Mouse (Mus musculus) heart, embryonic 10.5 days (tissue): ENCODE data around the gene Tmem136. TPM values are rescaled to one million over a fixed set of nuclear protein-coding genes. Genes with fewer than 3 reads are reported as not detected.

Experiments used
- DNase-seq: peaks from one replicate; pipeline ENCODE4 v3.0.0-alpha.2; 2017; ENCODE audit warnings: low spot score
- H3K27ac ChIP-seq: fragments of 300-500 bp; sonication (generic); 2 replicates; pipeline ENCODE4 v1.5.1; 2016; ENCODE audit warnings: mild to moderate bottlenecking
- H3K27me3 ChIP-seq: fragments of 300-500 bp; sonication (generic); 2 replicates; pipeline ENCODE4 v1.6.1; 2016; ENCODE audit warnings: mild to moderate bottlenecking; ENCODE audit not compliant: poor library complexity, insufficient read depth, severe bottlenecking
- H3K36me3 ChIP-seq: fragments of 300-500 bp; sonication (generic); 2 replicates; pipeline ENCODE4 v1.6.1; 2016; ENCODE audit warnings: mild to moderate bottlenecking, moderate library complexity
- H3K4me1 ChIP-seq: fragments of 300-500 bp; sonication (generic); 2 replicates; pipeline ENCODE4 v1.6.1; 2016; ENCODE audit warnings: mild to moderate bottlenecking
- H3K4me3 ChIP-seq: fragments of 300-500 bp; sonication (generic); 2 replicates; pipeline ENCODE4 v1.5.1; 2016; ENCODE audit warnings: mild to moderate bottlenecking, moderate library complexity
- H3K9me3 ChIP-seq: fragments of 300-500 bp; sonication (generic); 2 replicates; pipeline ENCODE4 v1.6.1; 2016; ENCODE audit warnings: mild to moderate bottlenecking, moderate library complexity
- WGBS: fragments of 180-500 bp; shearing (Covaris S2); methylation state at CpG from one replicate; pipeline ENCODE4 v1.1.7; 2016; 5-methylcytosine and 5-hydroxymethylcytosine counted together
- polyA plus RNA-seq: library from polyadenylated mRNA; unstranded; fragments of >200 nt; fragmentation: Nextera tagmentation; extraction: Ambion mirVana; gene quantifications from 2 replicates; pipeline ENCODE4 v1.2.1, GENCODE M21; 2016

Gene Tmem136
- polyA plus RNA-seq: 11.2 and 15.7 TPM in 2 replicates

- peak; percentile 90 for DNase-seq
- Histone ChIP-seq H3K4me1 (peaks cover 10% of the 10 kb centered on the region), H3K4me3 (peak within 1 kb of the TSS; percentile 88), H3K9me3 (no peaks in the 10 kb centered on the region), H3K27ac (peak within 1 kb of the TSS; percentile 90), H3K27me3 (no peaks in the 10 kb centered on the region), H3K36me3 (peaks cover 3% of the 10 kb centered on the region)
- 4% methylated on average over 55 of the region's 55 CpGs for WGBS
Measured at GRCm38 (mm10) chr9:43116134-43116996, at the start of gene Tmem136. Gene Tmem136 (minus strand): TSS chr9:43116570.

- no peaks in the 10 kb centered on the region for H3K4me1 ChIP-seq
- no peak overlapping the region for H3K27ac ChIP-seq
- no peak overlapping the region for H3K4me3 ChIP-seq
- no peaks in the 10 kb centered on the region for H3K36me3 ChIP-seq
- DNase-seq: no peak
- no peaks in the 10 kb centered on the region for H3K9me3 ChIP-seq
- 63% methylated on average over 6 of the region's 6 CpGs for WGBS
- peaks cover 17% of the 10 kb centered on the region for H3K27me3 ChIP-seq
Measured at GRCm38 (mm10) chr9:43155960-43156359, 39.6 kb upstream of the Tmem136 start.

GRCm38 (mm10) chr9:43151779-43152178 lies 35.4 kb upstream of the Tmem136 start:
- DNase-seq: no peak
- H3K4me1 ChIP-seq: peaks cover 13% of the 10 kb centered on the region
- H3K27ac ChIP-seq: no peak overlapping the region
- 80% methylated on average over 6 of the region's 6 CpGs for WGBS
- H3K9me3 ChIP-seq: no peaks in the 10 kb centered on the region
- H3K36me3 ChIP-seq: no peaks in the 10 kb centered on the region
- no peak overlapping the region for H3K4me3 ChIP-seq
- peaks cover 15% of the 10 kb centered on the region for H3K27me3 ChIP-seq

- no peak overlapping the region for H3K27ac ChIP-seq
- no peak for DNase-seq
- peaks cover 10% of the 10 kb centered on the region for H3K27me3 ChIP-seq
- H3K36me3 ChIP-seq: no peaks in the 10 kb centered on the region
- H3K9me3 ChIP-seq: no peaks in the 10 kb centered on the region
- 54% methylated on average over 9 of the region's 9 CpGs for WGBS
- no peak overlapping the region for H3K4me3 ChIP-seq
- peaks cover 13% of the 10 kb centered on the region for H3K4me1 ChIP-seq
Measured at GRCm38 (mm10) chr9:43150957-43151356, 34.6 kb upstream of the Tmem136 start.

GRCm38 (mm10) chr9:43150075-43150474 lies 33.7 kb upstream of the Tmem136 start:
- H3K36me3 ChIP-seq: no peaks in the 10 kb centered on the region
- no peaks in the 10 kb centered on the region for H3K9me3 ChIP-seq
- H3K27me3 ChIP-seq: peaks cover 10% of the 10 kb centered on the region
- WGBS: 20% methylated on average over 10 of the region's 10 CpGs
- H3K4me1 ChIP-seq: peaks cover 13% of the 10 kb centered on the region
- H3K4me3 ChIP-seq: peak overlapping the region; percentile 9; the same call in 1 of the 2 replicates
- H3K27ac ChIP-seq: no peak overlapping the region
- no peak for DNase-seq

- DNase-seq: no peak
- Histone ChIP-seq H3K36me3 (no peaks in the 10 kb centered on the region), H3K27ac (no peak overlapping the region), H3K27me3 (peaks cover 13% of the 10 kb centered on the region), H3K4me1 (peaks cover 15% of the 10 kb centered on the region), H3K9me3 (no peaks in the 10 kb centered on the region), H3K4me3 (no peak overlapping the region)
- WGBS: 69% methylated on average over 3 of the region's 3 CpGs
Measured at GRCm38 (mm10) chr9:43149498-43149897, 33.1 kb upstream of the Tmem136 start.

- no peaks in the 10 kb centered on the region for H3K9me3 ChIP-seq
- peaks cover 13% of the 10 kb centered on the region for H3K4me1 ChIP-seq
- WGBS: 80% methylated on average over 4 of the region's 4 CpGs
- H3K4me3 ChIP-seq: no peak overlapping the region
- no peak for DNase-seq
- H3K27me3 ChIP-seq: peaks cover 19% of the 10 kb centered on the region
- no peak overlapping the region for H3K27ac ChIP-seq
- no peaks in the 10 kb centered on the region for H3K36me3 ChIP-seq
Measured at GRCm38 (mm10) chr9:43145196-43145595, 28.8 kb upstream of the Tmem136 start.

- peaks cover 28% of the 10 kb centered on the region for H3K27me3 ChIP-seq
Measured at GRCm38 (mm10) chr9:43144206-43144810, 27.9 kb upstream of the Tmem136 start.

GRCm38 (mm10) chr9:43141839-43142238 lies 25.5 kb upstream of the Tmem136 start:
- Histone ChIP-seq H3K4me1 (0 out of 2 replicates have a peak, but pooled peaks cover 5% of the 10 kb centered on the region), H3K9me3 (no peaks in the 10 kb centered on the region), H3K4me3 (no peak overlapping the region), H3K27me3 (peaks cover 34% of the 10 kb centered on the region), H3K36me3 (no peaks in the 10 kb centered on the region), H3K27ac (no peak overlapping the region)
- no peak for DNase-seq
- WGBS: 8% methylated on average over 4 of the region's 4 CpGs

More at GRCm38 (mm10) chr9:43144206-43144810, 27.9 kb upstream of the Tmem136 start:
- Histone ChIP-seq H3K27ac (no peak overlapping the region), H3K36me3 (no peaks in the 10 kb centered on the region), H3K4me3 (no peak overlapping the region), H3K9me3 (no peaks in the 10 kb centered on the region), H3K4me1 (0 out of 2 replicates have a peak, but pooled peaks cover 5% of the 10 kb centered on the region)
- WGBS: 52% methylated on average over 12 of the region's 12 CpGs
- no peak for DNase-seq

- Histone ChIP-seq H3K4me1 (peaks cover 22% of the 10 kb centered on the region), H3K27me3 (peaks cover 6% of the 10 kb centered on the region; the same call in 1 of the 2 replicates), H3K9me3 (no peaks in the 10 kb centered on the region), H3K36me3 (no peaks in the 10 kb centered on the region), H3K4me3 (no peak overlapping the region), H3K27ac (no peak overlapping the region)
- no peak for DNase-seq
- 74% methylated on average over 3 of the region's 3 CpGs for WGBS
Measured at GRCm38 (mm10) chr9:43133525-43133924, 17.2 kb upstream of the Tmem136 start.

GRCm38 (mm10) chr9:43132380-43132779 lies 16.0 kb upstream of the Tmem136 start:
- Histone ChIP-seq H3K4me3 (no peak overlapping the region), H3K27me3 (no peaks in the 10 kb centered on the region)
- 28% methylated on average over 4 of the region's 4 CpGs for WGBS

GRCm38 (mm10) chr9:43131940-43132339 lies 15.6 kb upstream of the Tmem136 start:
- H3K4me1 ChIP-seq: peaks cover 22% of the 10 kb centered on the region
- no peak overlapping the region for H3K27ac ChIP-seq
- H3K27me3 ChIP-seq: no peaks in the 10 kb centered on the region
- WGBS: 69% methylated on average over 5 of the region's 5 CpGs
- H3K36me3 ChIP-seq: no peaks in the 10 kb centered on the region
- H3K4me3 ChIP-seq: no peak overlapping the region
- DNase-seq: no peak
- no peaks in the 10 kb centered on the region for H3K9me3 ChIP-seq

More at GRCm38 (mm10) chr9:43132380-43132779, 16.0 kb upstream of the Tmem136 start:
- Histone ChIP-seq H3K9me3 (no peaks in the 10 kb centered on the region), H3K27ac (no peak overlapping the region), H3K36me3 (no peaks in the 10 kb centered on the region), H3K4me1 (peaks cover 22% of the 10 kb centered on the region)
- DNase-seq: no peak

GRCm38 (mm10) chr9:43130684-43131083 lies 14.3 kb upstream of the Tmem136 start:
- 0 out of 2 replicates have a peak, but pooled peaks cover 4% of the 10 kb centered on the region for H3K27me3 ChIP-seq
- WGBS: 89% methylated on average over 2 of the region's 2 CpGs
- no peaks in the 10 kb centered on the region for H3K36me3 ChIP-seq
- H3K27ac ChIP-seq: no peak overlapping the region
- H3K9me3 ChIP-seq: no peaks in the 10 kb centered on the region
- H3K4me3 ChIP-seq: no peak overlapping the region
- DNase-seq: no peak
- H3K4me1 ChIP-seq: peaks cover 22% of the 10 kb centered on the region
